Mouse (Mus musculus) heart, postnatal 14 days (tissue): ENCODE results near the gene Hip1r. TPM values are rescaled to one million over a fixed set of nuclear protein-coding genes. Genes with fewer than 3 reads are reported as not detected.
"Not testable (repeated sequence)": the region's sequence is repeated elsewhere in the genome, so short reads cannot be mapped to it uniquely, and the experiment has no call there.

Source experiments
- DNase-seq, 2 experiments: peaks; one replicate each; pipeline ENCODE4 v3.0.0; 2021 to 2022
- intact Hi-C: fragments of 180-260 bp; cut with DNase I; formaldehyde crosslinking; loops from one replicate; pipeline ENCODE4 v1.15.1; 2025
- microRNA-seq, 2 experiments: library from miRNA; unstranded; fragments of <30 nt; microRNA quantifications; one replicate each; pipeline ENCODE4 v1.2.0; 2021 to 2022
- total RNA-seq, 2 experiments: library from RNA; stranded (reverse); gene quantifications; 2 replicates each; pipeline ENCODE4 v1.2.3; 2021

The Hip1r gene
- total RNA-seq, 2 experiments from 2014 or later: 23.2 to 25.0 TPM

GRCm38 (mm10) chr5:124050095-124051050, 76.9 kb downstream of the Hip1r start:
- DNase-seq: peak in 1 of 2 experiments; percentile 26
- intact Hi-C loops: no loop called here

DNA sequence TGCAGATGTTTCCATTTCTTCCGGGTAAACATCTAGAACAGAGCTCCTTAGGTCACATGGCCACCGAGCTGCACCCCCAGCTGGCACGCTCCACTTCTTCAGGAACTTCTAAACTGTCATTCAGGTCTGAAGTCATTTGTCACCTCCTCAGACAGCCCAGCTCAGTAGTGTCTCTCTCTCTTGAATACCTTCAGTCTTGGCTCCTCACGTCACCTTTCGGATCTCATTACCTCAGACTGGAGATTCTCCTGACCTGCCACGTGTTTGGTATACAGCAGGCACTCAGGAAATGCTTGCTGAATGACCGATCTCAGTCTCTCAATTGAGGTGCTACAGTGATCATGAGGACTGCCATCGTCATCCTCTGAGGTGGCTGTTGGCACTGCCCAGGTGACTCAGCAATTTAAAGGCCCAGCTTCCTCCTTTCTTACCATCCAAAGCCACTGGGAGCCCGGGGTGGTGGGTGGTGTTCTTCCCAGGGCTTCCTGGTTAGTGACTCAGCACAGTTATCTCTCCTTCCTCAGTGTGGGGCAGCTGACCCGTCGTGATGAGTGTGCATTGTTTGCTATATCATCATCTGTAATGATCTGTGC, 78.6 kb downstream of the Hip1r start:
- intact Hi-C loops: no loop called here
- no peak for DNase-seq

DNA sequence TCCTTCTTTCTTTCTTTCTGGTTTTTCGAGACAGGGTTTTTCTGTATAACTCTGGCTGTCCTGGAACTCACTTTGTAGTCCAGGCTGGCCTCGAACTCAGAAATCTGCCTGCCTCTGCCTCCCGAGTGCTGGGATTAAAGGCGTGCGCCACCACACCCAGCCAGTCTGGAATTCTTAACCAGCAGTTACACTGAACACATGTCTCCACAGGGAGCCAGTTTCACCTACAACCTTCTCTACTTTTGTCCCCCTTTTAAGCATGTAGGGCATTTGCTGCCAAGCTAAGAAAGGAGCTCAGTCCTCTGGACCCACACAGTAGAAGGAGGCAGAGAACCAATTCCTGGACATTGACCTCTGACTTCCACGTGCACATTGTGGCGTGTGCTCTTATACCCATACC, 79.2 kb downstream of the Hip1r start:
- DNase-seq, intact Hi-C loops: not testable (repeated sequence)

Small RNA genes lying within 50 kb of the gene (microRNA-seq; reads per million reads assigned to microRNA genes)
- 0.27 to 1.1 reads per million in 2 experiments for gene Mir7032

Other genes with a start within 250 kb of the Hip1r start
- 10 to 100 TPM; 48.9 to 50.9 TPM for gene Rsrc2, start 224.2 kb upstream of the Hip1r start, total RNA-seq
- gene Kntc1, start 223.9 kb upstream of the Hip1r start, total RNA-seq: 1 to 10 TPM; 3.4 to 4.9 TPM
- gene Hcar2, start 108.1 kb upstream of the Hip1r start, total RNA-seq: under 1 TPM; 0.17 to 0.19 TPM
- gene Hcar1, start 93.6 kb upstream of the Hip1r start, total RNA-seq: under 1 TPM; 0.54 to 0.79 TPM
- 10 to 100 TPM; 40.8 to 47.0 TPM for gene Denr, start 66.5 kb upstream of the Hip1r start, total RNA-seq
- under 1 TPM; 0.71 to 0.76 TPM for gene Gm43518, start 46.2 kb upstream of the Hip1r start, total RNA-seq
- 1 to 10 TPM; 1.7 to 2.2 TPM for gene Ccdc62, start 42.9 kb upstream of the Hip1r start, total RNA-seq
- gene Vps37b, start 58.6 kb downstream of the Hip1r start, total RNA-seq: 10 to 100 TPM; 22.2 to 22.7 TPM
- 1 to 10 TPM; 7.8 to 9.9 TPM for gene Abcb9, start 122.2 kb downstream of the Hip1r start, total RNA-seq
- 10 to 100 TPM; 13.0 to 13.3 TPM for gene Ogfod2, start 138.7 kb downstream of the Hip1r start, total RNA-seq
- 10 to 100 TPM; 42.1 to 49.0 TPM for gene Arl6ip4, start 142.5 kb downstream of the Hip1r start, total RNA-seq